Mouse (Mus musculus) testis, postnatal 10 days (tissue): ENCODE results near the gene Srcin1.
A peak's percentile ranks its signal among the peaks of the same experiment; 100 is the strongest.

Experiments
- DNase-seq: peaks from one replicate; pipeline ENCODE4 v3.0.0; 2021; ENCODE audit warnings: low spot score

The Srcin1 gene

GRCm38 (mm10) chr11:97576136-97576906 is at the start of gene Srcin1:
TSS of gene Srcin1 (minus strand) at chr11:97576186.
- DNase-seq = peak; percentile 83

GRCm38 (mm10) chr11:97625551-97625950 is 49.6 kb upstream of the Srcin1 start:
- no peak for DNase-seq

GRCm38 (mm10) chr11:97623166-97623565 is 47.2 kb upstream of the Srcin1 start:
- DNase-seq = no peak

GRCm38 (mm10) chr11:97622440-97622839 is 46.5 kb upstream of the Srcin1 start:
- peak; percentile 70 for DNase-seq

GRCm38 (mm10) chr11:97619391-97619795 is 43.4 kb upstream of the Srcin1 start:
- peak; percentile 83 for DNase-seq

- DNase-seq = no peak
Measured at GRCm38 (mm10) chr11:97618368-97618767, 42.4 kb upstream of the Srcin1 start.

GRCm38 (mm10) chr11:97615276-97615675 is 39.3 kb upstream of the Srcin1 start:
- DNase-seq = no peak

- DNase-seq = no peak
Measured at GRCm38 (mm10) chr11:97611076-97611475, 35.1 kb upstream of the Srcin1 start.

- DNase-seq = no peak
Measured at GRCm38 (mm10) chr11:97609743-97610142, 33.8 kb upstream of the Srcin1 start.

- no peak for DNase-seq
Measured at GRCm38 (mm10) chr11:97608933-97609332, 32.9 kb upstream of the Srcin1 start.

- DNase-seq = no peak
Measured at GRCm38 (mm10) chr11:97607056-97607725, 31.2 kb upstream of the Srcin1 start.

- DNase-seq = peak; percentile 80
Measured at GRCm38 (mm10) chr11:97603891-97604290, 27.9 kb upstream of the Srcin1 start.

- DNase-seq = no peak
Measured at GRCm38 (mm10) chr11:97602223-97602622, 26.2 kb upstream of the Srcin1 start.

GRCm38 (mm10) chr11:97599104-97599503 is 23.1 kb upstream of the Srcin1 start:
- no peak for DNase-seq

GRCm38 (mm10) chr11:97597945-97598691 is 22.1 kb upstream of the Srcin1 start:
- DNase-seq = no peak

GRCm38 (mm10) chr11:97594136-97594535 is 18.1 kb upstream of the Srcin1 start:
- no peak for DNase-seq

GRCm38 (mm10) chr11:97591910-97592309 is 15.9 kb upstream of the Srcin1 start:
- DNase-seq = no peak

GRCm38 (mm10) chr11:97590227-97590960 is 14.4 kb upstream of the Srcin1 start:
- DNase-seq = no peak

GRCm38 (mm10) chr11:97589216-97589615 is 13.2 kb upstream of the Srcin1 start:
- no peak for DNase-seq

GRCm38 (mm10) chr11:97585932-97586331 is 9.9 kb upstream of the Srcin1 start:
- DNase-seq = no peak

- DNase-seq = no peak
Measured at GRCm38 (mm10) chr11:97584476-97584875, 8.5 kb upstream of the Srcin1 start.
